Mouse (Mus musculus) ES-Bruce4 (cell line): ENCODE measurements around the gene Ccr7.

ENCODE experiments used
- CTCF ChIP-seq: IDR thresholded peaks from one replicate; pipeline ENCODE4 v1.8.1; 2011; ENCODE audit warnings: low read depth, low read length
- EP300 ChIP-seq: IDR thresholded peaks from 2 replicates; pipeline ENCODE4 v1.6.1; 2011; ENCODE audit warnings: low read depth, low read length; ENCODE audit not compliant: insufficient read depth
- POLR2A ChIP-seq: IDR thresholded peaks from one replicate; pipeline ENCODE4 v1.8.1; 2011; ENCODE audit warnings: low read length; ENCODE audit not compliant: insufficient read depth

- no peak for TF ChIP-seq CTCF
- no peak for TF ChIP-seq POLR2A
- TF ChIP-seq EP300, result no peak
Observed at GRCm38 (mm10) chr11:99165031-99165752, 10.3 kb upstream of the Ccr7 start.
